Mouse (Mus musculus): ENCODE measurements at regions not wholly inside any gene's neighbourhood (a gene's known extent, or its start where the extent isn't known, plus 50 kb on each side); places are given as distances from the start of the nearest gene placed in this dataset.
A peak's percentile ranks its signal among the peaks of the same experiment; 100 is the strongest.

DNA sequence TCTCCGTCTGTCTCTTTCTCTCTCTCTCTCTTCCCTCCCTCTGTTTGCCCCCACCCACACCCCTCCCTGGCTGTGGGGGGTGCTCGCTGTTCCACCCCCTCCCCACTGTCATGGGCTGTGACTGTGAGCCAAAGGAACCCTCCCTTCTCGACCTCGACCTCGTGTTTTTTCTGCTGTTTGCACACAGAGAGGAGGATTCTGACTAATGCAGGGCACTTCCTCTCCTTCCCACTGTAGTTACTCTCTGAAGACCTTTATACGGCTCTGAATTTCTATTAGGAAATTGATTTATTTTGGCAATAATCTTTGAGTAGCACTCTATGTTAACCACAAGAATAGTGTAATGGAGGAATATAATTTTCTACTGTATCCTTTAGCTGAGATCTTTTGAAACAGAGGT lies 362.1 kb downstream of the Ajap1 start:
- Histone ChIP-seq H3K4me1 (replicated peaks; ENCODE audit: low read depth, low read length) (peaks cover 2% of the 10 kb centered on the region; the same call in 1 of the 2 replicates), H3K9me3 (ENCODE audit: low read length) (peaks cover 10% of the 10 kb centered on the region), H3K4me3 (replicated peaks; ENCODE audit: low read length) (no peak overlapping the region), H3K27me3 (ENCODE audit: insufficient read depth, low read length) (0 out of 2 replicates have a peak, but pooled peaks cover 3% of the 10 kb centered on the region), H3K36me3 (ENCODE audit: insufficient read depth, low read length) (no peaks in the 10 kb centered on the region)
- TF ChIP-seq POU5F1 (IDR thresholded peaks at IDR 0.05; ENCODE audit: borderline replicate concordance, low read length) (no peak), CTCF (conservative IDR thresholded peaks at IDR 0.05; ENCODE audit: low read length) (no peak), NANOG (IDR thresholded peaks at IDR 0.05; ENCODE audit: borderline replicate concordance, low read length) (no peak)

- no peak for TF ChIP-seq NANOG (IDR thresholded peaks at IDR 0.05; ENCODE audit: borderline replicate concordance, low read length)
- no peak for TF ChIP-seq POU5F1 (IDR thresholded peaks at IDR 0.05; ENCODE audit: borderline replicate concordance, low read length)
- TF ChIP-seq CTCF (conservative IDR thresholded peaks at IDR 0.05; ENCODE audit: low read length), result no peak
- H3K4me3 ChIP-seq (replicated peaks; ENCODE audit: low read length), result no peak overlapping the region
- peaks cover 10% of the 10 kb centered on the region for H3K9me3 ChIP-seq (ENCODE audit: low read length)
- peaks cover 11% of the 10 kb centered on the region for H3K4me1 ChIP-seq (replicated peaks; ENCODE audit: low read depth, low read length)
- H3K27me3 ChIP-seq (ENCODE audit: insufficient read depth, low read length), result 0 out of 2 replicates have a peak, but pooled peaks cover 3% of the 10 kb centered on the region
- H3K36me3 ChIP-seq (ENCODE audit: insufficient read depth, low read length), result no peaks in the 10 kb centered on the region
Observed at GRCm38 (mm10) chr4:153119647-153120102, 362.9 kb downstream of the Ajap1 start.

DNA sequence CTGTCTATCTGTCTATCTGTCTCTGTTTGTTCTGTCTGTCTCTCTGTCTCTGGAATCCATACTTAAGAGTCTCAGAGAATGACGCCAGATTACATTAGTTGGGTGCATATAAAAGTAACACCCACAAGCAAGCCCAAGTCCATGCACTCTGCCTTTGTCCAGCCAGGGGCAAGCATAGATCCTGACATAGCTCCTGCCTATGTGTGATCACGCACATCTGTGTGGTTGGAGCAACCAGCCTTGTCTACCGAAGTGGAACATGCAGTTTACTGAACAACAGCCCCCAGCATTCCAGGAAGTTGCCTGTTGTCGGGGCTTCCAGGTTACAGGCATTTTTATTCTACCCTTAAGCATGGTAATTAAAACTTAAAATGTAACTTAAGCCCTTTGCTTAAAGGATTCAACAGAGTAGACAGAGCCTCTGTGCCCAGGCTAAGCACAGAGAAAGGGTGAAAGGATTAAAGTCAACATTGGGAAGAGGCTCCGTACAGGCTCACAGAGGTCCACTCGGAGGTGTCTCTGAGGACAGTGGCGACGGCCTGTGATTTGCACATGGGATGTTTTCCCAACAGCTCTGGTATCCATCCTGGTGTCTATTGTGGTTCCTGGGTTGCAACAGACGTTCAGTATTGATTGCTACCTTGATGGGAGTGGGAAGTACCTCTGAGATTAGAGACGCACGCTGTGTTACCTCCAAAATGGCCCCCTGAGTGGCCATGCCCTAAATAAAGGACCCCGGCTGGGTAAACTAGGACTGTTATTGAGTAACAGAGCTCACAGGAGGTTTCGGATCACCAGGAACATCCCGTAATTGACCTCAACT lies 363.6 kb downstream of the Ajap1 start:
- TF ChIP-seq POU5F1 (IDR thresholded peaks at IDR 0.05; ENCODE audit: borderline replicate concordance, low read length) (no peak), NANOG (IDR thresholded peaks at IDR 0.05; ENCODE audit: borderline replicate concordance, low read length) (no peak), CTCF (conservative IDR thresholded peaks at IDR 0.05; ENCODE audit: low read length) (no peak)
- no peaks in the 10 kb centered on the region for H3K36me3 ChIP-seq (ENCODE audit: insufficient read depth, low read length)
- no peak overlapping the region for H3K4me3 ChIP-seq (replicated peaks; ENCODE audit: low read length)
- H3K9me3 ChIP-seq (ENCODE audit: low read length), result peaks cover 10% of the 10 kb centered on the region
- peaks cover 3% of the 10 kb centered on the region; the same call in 1 of the 2 replicates for H3K27me3 ChIP-seq (ENCODE audit: insufficient read depth, low read length)
- H3K4me1 ChIP-seq (replicated peaks; ENCODE audit: low read depth, low read length), result peaks cover 14% of the 10 kb centered on the region

- no peak overlapping the region for H3K4me3 ChIP-seq (replicated peaks; ENCODE audit: low read length)
- no peak for TF ChIP-seq NANOG (IDR thresholded peaks at IDR 0.05; ENCODE audit: borderline replicate concordance, low read length)
- no peak for TF ChIP-seq POU5F1 (IDR thresholded peaks at IDR 0.05; ENCODE audit: borderline replicate concordance, low read length)
- no peak for TF ChIP-seq CTCF (conservative IDR thresholded peaks at IDR 0.05; ENCODE audit: low read length)
- H3K36me3 ChIP-seq (ENCODE audit: insufficient read depth, low read length), result no peaks in the 10 kb centered on the region
- H3K4me1 ChIP-seq (replicated peaks; ENCODE audit: low read depth, low read length), result peaks cover 22% of the 10 kb centered on the region
- H3K9me3 ChIP-seq (ENCODE audit: low read length), result peaks cover 31% of the 10 kb centered on the region
- peaks cover 3% of the 10 kb centered on the region; the same call in 1 of the 2 replicates for H3K27me3 ChIP-seq (ENCODE audit: insufficient read depth, low read length)
Observed at GRCm38 (mm10) chr4:153114998-153115397, 367.6 kb downstream of the Ajap1 start.

GRCm38 (mm10) chr4:153113577-153113976 lies 369.0 kb downstream of the Ajap1 start:
- H3K27me3 ChIP-seq (ENCODE audit: insufficient read depth, low read length), result peaks cover 3% of the 10 kb centered on the region; the same call in 1 of the 2 replicates
- peaks cover 31% of the 10 kb centered on the region for H3K9me3 ChIP-seq (ENCODE audit: low read length)
- TF ChIP-seq POU5F1 (IDR thresholded peaks at IDR 0.05; ENCODE audit: borderline replicate concordance, low read length), result no peak
- TF ChIP-seq CTCF (conservative IDR thresholded peaks at IDR 0.05; ENCODE audit: low read length), result no peak
- peak; percentile 91 for TF ChIP-seq NANOG (IDR thresholded peaks at IDR 0.05; ENCODE audit: borderline replicate concordance, low read length)
- peaks cover 27% of the 10 kb centered on the region for H3K4me1 ChIP-seq (replicated peaks; ENCODE audit: low read depth, low read length)
- H3K36me3 ChIP-seq (ENCODE audit: insufficient read depth, low read length), result no peaks in the 10 kb centered on the region
- no peak overlapping the region for H3K4me3 ChIP-seq (replicated peaks; ENCODE audit: low read length)

DNA sequence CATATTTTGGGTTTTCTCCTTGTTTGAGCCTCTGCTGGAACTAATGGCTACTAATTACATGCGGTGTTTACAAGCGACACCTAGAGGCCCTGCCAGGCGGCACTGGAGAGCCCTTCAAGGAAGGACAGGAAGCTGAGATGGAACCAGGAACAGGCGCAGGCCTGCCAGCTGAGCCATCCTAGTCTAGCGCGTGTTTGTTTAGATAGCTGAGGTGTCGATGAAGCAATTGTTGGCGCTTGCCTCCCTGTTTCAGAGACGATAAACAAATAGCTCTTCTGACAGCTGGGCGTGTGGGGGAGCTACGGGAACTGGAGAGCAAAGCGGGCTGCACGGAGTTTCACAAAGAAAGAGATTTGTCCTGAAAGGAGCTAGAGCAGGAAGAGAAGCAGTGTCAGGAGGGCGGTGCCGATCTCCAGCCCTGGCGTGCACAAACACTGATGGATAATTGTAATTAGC lies 372.3 kb downstream of the Ajap1 start:
- TF ChIP-seq NANOG (IDR thresholded peaks at IDR 0.05; ENCODE audit: borderline replicate concordance, low read length), result no peak
- 0 out of 2 replicates have a peak, but pooled peaks have one; percentile 18 for TF ChIP-seq CTCF (conservative IDR thresholded peaks at IDR 0.05; ENCODE audit: low read length)
- H3K4me3 ChIP-seq (replicated peaks; ENCODE audit: low read length), result peak overlapping the region; percentile 40; the same call in 1 of the 2 replicates
- peaks cover 21% of the 10 kb centered on the region for H3K9me3 ChIP-seq (ENCODE audit: low read length)
- H3K4me1 ChIP-seq (replicated peaks; ENCODE audit: low read depth, low read length), result peaks cover 23% of the 10 kb centered on the region
- no peaks in the 10 kb centered on the region for H3K36me3 ChIP-seq (ENCODE audit: insufficient read depth, low read length)
- H3K27me3 ChIP-seq (ENCODE audit: insufficient read depth, low read length), result no peaks in the 10 kb centered on the region; the same call in 1 of the 2 replicates

DNA sequence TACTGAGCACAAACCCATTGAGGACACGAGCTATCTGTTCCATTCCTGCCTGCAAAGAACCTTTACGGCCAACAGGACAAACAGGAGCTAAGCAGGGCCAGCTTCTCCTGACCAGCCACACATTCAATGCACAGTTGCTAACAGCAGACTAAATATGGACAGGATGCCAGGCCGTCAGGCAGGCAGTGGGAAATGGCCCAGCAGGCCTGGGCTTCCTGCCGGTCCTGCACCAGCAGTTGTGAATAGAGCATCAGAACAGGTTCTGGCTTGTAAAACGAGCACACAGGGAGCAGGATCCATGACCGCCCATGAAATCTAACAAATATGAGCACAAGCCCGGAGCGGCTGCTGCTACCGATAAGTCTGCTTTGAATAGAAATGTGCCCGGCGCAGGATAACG lies 384.0 kb downstream of the Ajap1 start:
- Histone ChIP-seq H3K4me3 (replicated peaks; ENCODE audit: low read length) (peak overlapping the region; percentile 69), H3K36me3 (ENCODE audit: insufficient read depth, low read length) (no peaks in the 10 kb centered on the region), H3K9me3 (ENCODE audit: low read length) (0 out of 2 replicates have a peak, but pooled peaks cover 4% of the 10 kb centered on the region), H3K4me1 (replicated peaks; ENCODE audit: low read depth, low read length) (peaks cover 32% of the 10 kb centered on the region), H3K27me3 (ENCODE audit: insufficient read depth, low read length) (peaks cover 18% of the 10 kb centered on the region)
- no peak for TF ChIP-seq NANOG (IDR thresholded peaks at IDR 0.05; ENCODE audit: borderline replicate concordance, low read length)
- no peak for TF ChIP-seq CTCF (conservative IDR thresholded peaks at IDR 0.05; ENCODE audit: low read length)

GRCm38 (mm10) chr4:153097601-153098000 lies 385.0 kb downstream of the Ajap1 start:
- Histone ChIP-seq H3K4me3 (replicated peaks; ENCODE audit: low read length) (no peak overlapping the region), H3K27me3 (ENCODE audit: insufficient read depth, low read length) (peaks cover 18% of the 10 kb centered on the region), H3K9me3 (ENCODE audit: low read length) (0 out of 2 replicates have a peak, but pooled peaks cover 4% of the 10 kb centered on the region), H3K4me1 (replicated peaks; ENCODE audit: low read depth, low read length) (peaks cover 32% of the 10 kb centered on the region), H3K36me3 (ENCODE audit: insufficient read depth, low read length) (no peaks in the 10 kb centered on the region)
- TF ChIP-seq POU5F1 (IDR thresholded peaks at IDR 0.05; ENCODE audit: borderline replicate concordance, low read length), result no peak
- no peak for TF ChIP-seq NANOG (IDR thresholded peaks at IDR 0.05; ENCODE audit: borderline replicate concordance, low read length)
- no peak for TF ChIP-seq CTCF (conservative IDR thresholded peaks at IDR 0.05; ENCODE audit: low read length)
